Mouse (Mus musculus) limb, embryonic 14.5 days (tissue): ENCODE measurements at regions not wholly inside any gene's neighbourhood (a gene's known extent, or its start where the extent isn't known, plus 50 kb on each side); places are given as distances from the start of the nearest gene placed in this dataset.
A peak's percentile ranks its signal among the peaks of the same experiment; 100 is the strongest.

Source experiments
- ATAC-seq: fragments of 200-750 bp; cut with Nextera tagmentation; 2 replicates; pipeline ENCODE4 v1.8.0; 2017; ENCODE audit warnings: low read depth, moderate number of reproducible peaks, moderate TSS enrichment; ENCODE audit not compliant: low FRiP score
- DNase-seq: peaks from one replicate; pipeline ENCODE4 v3.0.0-alpha.2; 2015; ENCODE audit warnings: low spot score
- H3K27ac ChIP-seq: fragments of 300-500 bp; sonication (generic); replicated peaks from 2 replicates; pipeline ENCODE4 v1.5.1; 2014; ENCODE audit warnings: low read depth, mild to moderate bottlenecking, low read length, moderate library complexity, mixed read lengths
- H3K27me3 ChIP-seq: fragments of 300-500 bp; sonication (generic); 2 replicates; pipeline ENCODE4 v1.6.1; 2014; ENCODE audit warnings: low read length, mixed read lengths; ENCODE audit not compliant: control insufficient read depth, insufficient read depth
- H3K36me3 ChIP-seq: fragments of 300-500 bp; sonication (generic); 2 replicates; pipeline ENCODE4 v1.6.1; 2014; ENCODE audit warnings: mild to moderate bottlenecking, low read length, moderate library complexity, mixed read lengths; ENCODE audit not compliant: control insufficient read depth, insufficient read depth
- H3K4me1 ChIP-seq: fragments of 300-500 bp; sonication (generic); 2 replicates; pipeline ENCODE4 v1.6.1; 2014; ENCODE audit warnings: antibody characterized with exemption, low read length, mixed read lengths; ENCODE audit not compliant: control insufficient read depth, insufficient read depth
- H3K4me2 ChIP-seq: fragments of 300-500 bp; sonication (generic); replicated peaks from 2 replicates; pipeline ENCODE4 v1.6.1; 2014; ENCODE audit warnings: low read depth, mild to moderate bottlenecking, low read length, moderate library complexity; ENCODE audit not compliant: severe bottlenecking
- H3K4me3 ChIP-seq: fragments of 300-500 bp; sonication (generic); replicated peaks from 2 replicates; pipeline ENCODE4 v1.5.1; 2014; ENCODE audit warnings: low read length
- H3K9ac ChIP-seq: fragments of 300-500 bp; sonication (generic); 2 replicates; pipeline ENCODE4 v1.6.1; 2014; ENCODE audit warnings: mild to moderate bottlenecking, low read depth, low read length, moderate library complexity; ENCODE audit not compliant: severe bottlenecking
- H3K9me3 ChIP-seq: fragments of 300-500 bp; sonication (generic); 2 replicates; pipeline ENCODE4 v1.6.1; 2016; ENCODE audit warnings: low read length; ENCODE audit not compliant: control insufficient read depth
- POLR2A ChIP-seq: fragments of 200-500 bp; IDR thresholded peaks from 2 replicates; pipeline ENCODE4 v1.8.0; 2012; ENCODE audit warnings: inconsistent platforms, mild to moderate bottlenecking, moderate library complexity, borderline replicate concordance; ENCODE audit not compliant: insufficient read depth, insufficient read length; ENCODE audit errors: extremely low read depth
- WGBS: fragments of 180-500 bp; shearing (Covaris S2); extraction: QIAGEN DNeasy Blood & Tissue Kit; methylation state at CpG from one replicate; pipeline ENCODE4 v1.1.7; 2014; 5-methylcytosine and 5-hydroxymethylcytosine counted together

DNA sequence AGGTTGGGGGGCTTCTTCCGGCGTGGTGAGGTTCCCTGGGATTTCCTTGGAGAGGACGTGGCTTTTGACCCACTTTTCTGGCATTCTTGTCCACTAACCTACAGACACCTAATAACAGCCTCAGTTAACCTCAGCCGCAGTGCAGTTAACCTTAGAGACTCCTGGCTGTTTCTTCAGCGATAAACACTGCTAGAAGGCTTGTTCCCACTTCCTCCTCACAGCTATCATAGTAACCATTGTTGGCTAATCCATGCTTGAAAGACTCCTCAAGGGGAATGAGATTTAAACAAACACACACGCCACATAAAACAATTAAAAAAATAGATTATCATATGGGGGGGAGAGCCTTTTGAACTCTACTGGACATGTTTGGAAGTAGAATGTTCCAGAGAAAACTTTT is 58.0 kb upstream of the Enpp6 start:
- DNase-seq = no peak
- WGBS = 73% methylated on average over 6 of the region's 6 CpGs
- Histone ChIP-seq H3K4me1 (peaks cover 11% of the 10 kb centered on the region; the same call in 1 of the 2 replicates), H3K4me3 (no peak overlapping the region), H3K36me3 (no peaks in the 10 kb centered on the region), H3K9me3 (no peaks in the 10 kb centered on the region), H3K9ac (no peak overlapping the region), H3K4me2 (no peak overlapping the region), H3K27ac (no peak overlapping the region; the same call in 1 of the 2 replicates), H3K27me3 (no peaks in the 10 kb centered on the region)
- TF ChIP-seq POLR2A = no peak
- ATAC-seq = no peak

DNA sequence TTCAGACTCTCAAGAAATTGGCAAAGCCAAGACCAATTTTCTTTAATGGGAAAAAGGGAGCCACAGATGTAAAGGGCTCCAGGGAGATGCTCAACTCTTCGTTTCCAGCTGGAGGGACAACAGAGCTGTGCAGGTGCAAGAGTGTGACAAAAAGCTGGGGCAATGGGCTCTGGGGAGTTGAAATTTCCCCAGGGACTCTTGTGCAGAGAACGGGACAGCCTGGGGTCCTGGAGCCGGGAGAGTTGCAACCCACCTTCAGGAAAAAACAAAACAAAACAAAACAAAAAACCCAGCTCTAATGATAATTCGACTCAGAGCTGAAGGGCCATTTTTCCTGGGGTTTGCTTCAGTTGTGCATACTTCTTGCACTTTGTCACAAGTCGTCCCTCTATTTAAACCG is 57.0 kb upstream of the Enpp6 start:
- ATAC-seq (no peak), DNase-seq (peak; percentile 30)
- Histone ChIP-seq H3K4me2 (no peak overlapping the region), H3K4me3 (no peak overlapping the region), H3K36me3 (no peaks in the 10 kb centered on the region), H3K27ac (peak overlapping the region; percentile 27; the same call in 1 of the 2 replicates), H3K9ac (no peak overlapping the region), H3K27me3 (no peaks in the 10 kb centered on the region), H3K4me1 (peaks cover 12% of the 10 kb centered on the region; the same call in 1 of the 2 replicates), H3K9me3 (no peaks in the 10 kb centered on the region)
- TF ChIP-seq POLR2A = no peak
- 77% methylated on average over 6 of the region's 6 CpGs for WGBS

- TF ChIP-seq POLR2A = no peak
- H3K9me3 ChIP-seq = no peaks in the 10 kb centered on the region
- 88% methylated on average over 6 of the region's 6 CpGs for WGBS
Measured at GRCm38 (mm10) chr8:46931267-46931666, 55.4 kb upstream of the Enpp6 start.

GRCm38 (mm10) chr8:46933256-46933655 is 53.4 kb upstream of the Enpp6 start:
- H3K4me2 ChIP-seq = no peak overlapping the region
- no peaks in the 10 kb centered on the region for H3K27me3 ChIP-seq
- TF ChIP-seq POLR2A = no peak
- no peaks in the 10 kb centered on the region for H3K9me3 ChIP-seq
- H3K9ac ChIP-seq = no peak overlapping the region
- H3K4me1 ChIP-seq = 0 out of 2 replicates have a peak, but pooled peaks cover 7% of the 10 kb centered on the region
- no peak for DNase-seq
- no peaks in the 10 kb centered on the region for H3K36me3 ChIP-seq
- ATAC-seq = no peak
- H3K4me3 ChIP-seq = no peak overlapping the region
- H3K27ac ChIP-seq = no peak overlapping the region

More at GRCm38 (mm10) chr8:46931267-46931666, 55.4 kb upstream of the Enpp6 start:
- DNase-seq (no peak), ATAC-seq (no peak)
- H3K4me1 ChIP-seq = 0 out of 2 replicates have a peak, but pooled peaks cover 7% of the 10 kb centered on the region
- H3K27me3 ChIP-seq = no peaks in the 10 kb centered on the region
- no peak overlapping the region for H3K27ac ChIP-seq
- H3K9ac ChIP-seq = no peak overlapping the region
- no peak overlapping the region for H3K4me3 ChIP-seq
- no peaks in the 10 kb centered on the region for H3K36me3 ChIP-seq
- no peak overlapping the region for H3K4me2 ChIP-seq

DNA sequence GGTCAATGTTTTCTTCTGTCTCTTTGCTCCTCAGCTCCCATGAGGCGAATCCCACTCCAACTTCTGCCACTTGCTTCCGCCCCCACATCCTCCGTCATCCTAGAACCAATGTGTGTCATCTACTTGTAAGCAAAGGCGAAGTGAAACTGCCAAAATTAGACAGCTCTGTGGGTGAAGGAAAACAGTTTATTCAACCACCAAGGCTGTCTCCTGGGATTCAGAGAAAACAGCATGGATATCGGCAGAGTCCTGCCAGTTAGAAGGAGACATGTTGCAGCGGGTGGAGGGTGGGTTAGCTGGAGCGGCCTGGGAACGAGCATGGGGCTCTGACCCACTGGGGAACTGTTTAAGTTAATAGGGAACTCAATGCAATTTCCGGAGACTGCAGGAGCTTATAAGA is 52.4 kb upstream of the Enpp6 start:
- TF ChIP-seq POLR2A = no peak
- ATAC-seq (no peak), DNase-seq (no peak)
- Histone ChIP-seq H3K36me3 (no peaks in the 10 kb centered on the region), H3K4me3 (no peak overlapping the region), H3K27me3 (no peaks in the 10 kb centered on the region), H3K27ac (no peak overlapping the region), H3K9me3 (no peaks in the 10 kb centered on the region), H3K4me2 (no peak overlapping the region; the same call in 1 of the 2 replicates), H3K9ac (no peak overlapping the region), H3K4me1 (0 out of 2 replicates have a peak, but pooled peaks cover 5% of the 10 kb centered on the region)
- WGBS = 62% methylated on average over 9 of the region's 9 CpGs

DNA sequence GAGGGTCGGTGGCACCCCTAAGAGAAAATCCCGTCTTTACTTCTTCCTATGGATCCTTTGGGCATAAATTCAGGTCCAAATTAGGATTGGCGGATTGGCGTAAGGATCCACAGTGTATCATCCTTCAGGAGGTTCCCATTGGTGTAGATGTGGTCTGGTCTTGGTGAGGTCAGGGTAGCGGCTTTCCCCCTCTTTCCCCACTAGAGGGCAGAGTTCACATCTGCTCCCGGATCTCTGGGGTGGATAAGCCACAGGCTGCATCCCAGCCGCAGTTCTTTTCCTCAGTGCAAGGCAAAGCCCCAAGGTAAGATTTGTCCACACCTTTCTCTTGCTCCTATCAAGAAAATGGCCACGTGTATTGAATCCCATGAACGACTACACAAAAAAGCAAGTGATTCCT is 51.8 kb upstream of the Enpp6 start:
- no peak overlapping the region for H3K27ac ChIP-seq
- peak; percentile 31 for DNase-seq
- ATAC-seq = peak; percentile 74; the same call in 1 of the 2 replicates
- H3K4me2 ChIP-seq = no peak overlapping the region
- H3K27me3 ChIP-seq = no peaks in the 10 kb centered on the region
- WGBS = 23% methylated on average over 9 of the region's 9 CpGs
- H3K4me1 ChIP-seq = 0 out of 2 replicates have a peak, but pooled peaks cover 3% of the 10 kb centered on the region
- H3K9me3 ChIP-seq = no peaks in the 10 kb centered on the region
- no peak for TF ChIP-seq POLR2A
- H3K4me3 ChIP-seq = no peak overlapping the region
- no peaks in the 10 kb centered on the region for H3K36me3 ChIP-seq
- H3K9ac ChIP-seq = no peak overlapping the region
